Mouse (Mus musculus) MEL-GATA-1-ER (cell line): ENCODE measurements around the gene Gm20905.
"Not testable (repeated sequence)": the region's sequence is repeated elsewhere in the genome, so short reads cannot be mapped to it uniquely, and the experiment has no call there.

Source experiments
- DNase-seq: peaks from one replicate; pipeline ENCODE4 v3.0.0-alpha.2; 2012; ENCODE audit warnings: low read depth; ENCODE audit errors: extremely low read depth

The Gm20905 gene

DNA sequence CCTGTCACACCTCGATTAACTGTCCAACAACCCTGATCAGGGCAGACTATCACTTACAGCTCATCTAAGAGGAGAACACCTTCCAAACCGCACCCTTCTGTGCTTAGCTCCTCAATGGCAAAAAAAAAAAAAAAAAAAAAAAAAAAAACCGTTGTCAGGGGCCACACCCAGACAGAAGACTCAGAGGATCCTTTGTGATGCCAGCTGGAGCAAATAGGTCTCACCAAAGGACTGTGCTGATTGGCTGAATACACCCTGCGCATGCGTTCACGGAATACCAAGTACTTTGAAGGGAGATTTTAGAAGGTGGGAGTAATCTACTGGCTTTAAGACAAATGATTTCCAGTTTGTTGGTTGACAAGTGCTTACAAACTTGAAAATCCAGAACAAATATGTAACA, at the start of gene Gm20905:
TSS of gene Gm20905 (minus strand) at position 101 of the 400 bp plus-strand sequence.
- DNase-seq: not testable (repeated sequence)
